Mouse (Mus musculus): ENCODE data around the gene Hcrt.

- no peak for TF ChIP-seq CTCF (IDR thresholded peaks at IDR 0.05; ENCODE audit: low read depth, low read length)
- no peak for TF ChIP-seq POLR2AphosphoS5 (IDR thresholded peaks at IDR 0.05; ENCODE audit: insufficient replicate concordance, low read depth, low read length)
Measured at GRCm38 (mm10) chr11:100735954-100736745, 26.6 kb downstream of the Hcrt start.

Data from G1E (cell line).